In the genomic region with DNA sequence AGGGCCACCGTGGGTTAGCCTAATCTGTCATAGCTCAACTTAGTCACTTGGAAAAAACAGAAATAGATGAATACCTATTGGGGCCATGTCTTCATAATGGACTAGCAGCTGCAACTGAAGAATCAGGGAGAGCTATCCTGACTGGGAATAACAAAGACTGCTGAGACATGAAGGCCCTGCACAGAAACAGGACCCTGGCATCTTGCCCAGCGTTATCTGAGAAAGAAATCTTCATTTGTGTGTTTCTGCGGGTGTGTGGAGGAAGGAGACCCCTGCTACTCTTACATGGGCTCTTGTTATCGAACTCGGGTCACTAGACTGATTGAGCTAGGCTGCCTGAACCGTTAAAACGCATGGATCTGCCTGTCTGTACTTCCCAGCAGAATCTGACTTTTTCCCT, we compare ENCODE assay signal across 8 mouse cellular contexts. TPM values are rescaled to one million over a fixed set of nuclear protein-coding genes. Genes with fewer than 3 reads are reported as not detected.
DNase-seq lines count a peak whose midpoint lies in the region; ATAC-seq and TF ChIP-seq lines count a peak whose summit lies in the region.

No protein-coding gene starts in this region.

- ATAC-seq in forebrain, embryonic 12.5 days (ENCODE audit: low FRiP score) = no peak
- ATAC-seq in limb, embryonic 15.5 days (ENCODE audit: insufficient number of reproducible peaks, low FRiP score, low TSS enrichment, low read depth) = no peak
- ATAC-seq in stomach, postnatal 0 days (ENCODE audit: low FRiP score, low TSS enrichment) = no peak

- no peaks in the 10 kb centered on the region for H3K27me3 ChIP-seq in heart, embryonic 10.5 days (ENCODE audit: insufficient read depth, poor library complexity, severe bottlenecking)
- H3K27me3 ChIP-seq in ES-Bruce4 (ENCODE audit: control insufficient read depth, insufficient read depth, low read length, poor library complexity, severe bottlenecking) = no peaks in the 10 kb centered on the region
- no peaks in the 10 kb centered on the region for H3K27me3 ChIP-seq in forebrain, embryonic 12.5 days
- no peaks in the 10 kb centered on the region for H3K27me3 ChIP-seq in limb, embryonic 15.5 days
- no peaks in the 10 kb centered on the region for H3K27me3 ChIP-seq in stomach, postnatal 0 days (ENCODE audit: control insufficient read depth, insufficient read depth, low read length)

- no peak for TF ChIP-seq EP300 in ES-Bruce4 (IDR thresholded peaks at IDR 0.05; ENCODE audit: insufficient read depth, low read depth, low read length)
- no peak for TF ChIP-seq EP300 in stomach, postnatal 0 days (optimal IDR thresholded peaks at IDR 0.05)

- WGBS in heart, embryonic 10.5 days = 69% methylated on average over 7 of the region's 7 CpGs
- 72% methylated on average over 7 of the region's 7 CpGs for whole genome bisulfite sequencing in forebrain, embryonic 12.5 days
- 70% methylated on average over 7 of the region's 7 CpGs for WGBS in limb, embryonic 15.5 days
- 72% methylated on average over 7 of the region's 7 CpGs for WGBS in stomach, postnatal 0 days

- peak overlapping the region; percentile 83 for H3K4me3 ChIP-seq in heart, embryonic 10.5 days
- H3K4me3 ChIP-seq in ES-Bruce4 (ENCODE audit: low read depth, low read length) = no peak overlapping the region
- H3K4me3 ChIP-seq in forebrain, embryonic 12.5 days (replicated peaks) = peak overlapping the region; percentile 69
- H3K4me3 ChIP-seq in limb, embryonic 15.5 days = peak overlapping the region; percentile 77
- peak overlapping the region; percentile 70 for H3K4me3 ChIP-seq in stomach, postnatal 0 days (ENCODE audit: low read depth, low read length)

- H3K36me3 ChIP-seq in heart, embryonic 10.5 days = peaks cover 21% of the 10 kb centered on the region
- no peaks in the 10 kb centered on the region for H3K36me3 ChIP-seq in ES-Bruce4 (ENCODE audit: control insufficient read depth, insufficient read depth, low read length, poor library complexity, severe bottlenecking)
- peaks cover 7% of the 10 kb centered on the region; the same call in 1 of the 2 replicates for H3K36me3 ChIP-seq in forebrain, embryonic 12.5 days (replicated peaks)
- H3K36me3 ChIP-seq in limb, embryonic 15.5 days = peaks cover 12% of the 10 kb centered on the region; the same call in 1 of the 2 replicates
- H3K36me3 ChIP-seq in stomach, postnatal 0 days (ENCODE audit: control insufficient read depth, insufficient read depth, low read length) = no peaks in the 10 kb centered on the region

- TF ChIP-seq CTCF in ES-Bruce4 (IDR thresholded peaks at IDR 0.05; ENCODE audit: low read depth, low read length) = no peak
- no peak for TF ChIP-seq CTCF in stomach, postnatal 0 days (IDR thresholded peaks at IDR 0.05; ENCODE audit: low read depth)

- no peaks in the 10 kb centered on the region for H3K9me3 ChIP-seq in heart, embryonic 10.5 days
- H3K9me3 ChIP-seq in ES-Bruce4 (replicated peaks; ENCODE audit: control insufficient read depth, insufficient read depth, low read length, poor library complexity, severe bottlenecking) = no peaks in the 10 kb centered on the region
- no peaks in the 10 kb centered on the region for H3K9me3 ChIP-seq in forebrain, embryonic 12.5 days
- H3K9me3 ChIP-seq in limb, embryonic 15.5 days = no peaks in the 10 kb centered on the region
- H3K9me3 ChIP-seq in stomach, postnatal 0 days (ENCODE audit: control insufficient read depth, low read length) = no peaks in the 10 kb centered on the region

- peak overlapping the region; percentile 71 for H3K4me2 ChIP-seq in forebrain, embryonic 12.5 days
- H3K4me2 ChIP-seq in limb, embryonic 15.5 days = peak overlapping the region; percentile 80
- peak overlapping the region; percentile 69 for H3K4me2 ChIP-seq in stomach, postnatal 0 days (replicated peaks; ENCODE audit: low read depth)

- H3K4me1 ChIP-seq in heart, embryonic 10.5 days = peaks cover 17% of the 10 kb centered on the region
- H3K4me1 ChIP-seq in ES-Bruce4 (ENCODE audit: control insufficient read depth, insufficient read depth, low read length) = no peaks in the 10 kb centered on the region
- H3K4me1 ChIP-seq in forebrain, embryonic 12.5 days = peaks cover 16% of the 10 kb centered on the region
- peaks cover 16% of the 10 kb centered on the region for H3K4me1 ChIP-seq in limb, embryonic 15.5 days
- H3K4me1 ChIP-seq in stomach, postnatal 0 days (replicated peaks; ENCODE audit: control insufficient read depth, insufficient read depth) = no peaks in the 10 kb centered on the region

- no peak for DNase-seq in heart, embryonic 10.5 days (ENCODE audit: low spot score)
- DNase-seq in heart, postnatal 36 days = no peak
- DNase-seq in stomach, postnatal 0 days (ENCODE audit: low spot score) = no peak
- no peak for DNase-seq in left cerebral cortex, postnatal 36 days (ENCODE audit: low spot score in 2 of 2)
- DNase-seq in adrenal gland, postnatal 14 days = no peak

- H3K27ac ChIP-seq in heart, embryonic 10.5 days = peak overlapping the region; percentile 95; the same call in 1 of the 2 replicates
- no peak overlapping the region for H3K27ac ChIP-seq in ES-Bruce4 (ENCODE audit: insufficient read depth, low read length)
- peak overlapping the region; percentile 97 for H3K27ac ChIP-seq in forebrain, embryonic 12.5 days
- H3K27ac ChIP-seq in limb, embryonic 15.5 days = no peak overlapping the region
- H3K27ac ChIP-seq in stomach, postnatal 0 days (replicated peaks) = no peak overlapping the region

- TF ChIP-seq POLR2A in ES-Bruce4 (IDR thresholded peaks at IDR 0.05; ENCODE audit: insufficient read depth, low read length) = no peak

- intact Hi-C loops in heart, postnatal 36 days (cut with DNase I) = loop anchor here (5.0 to 10.0 kb wide), 3 partner anchors 64 to 484 kb away; a partner anchor contains a TSS
- intact Hi-C loops in left cerebral cortex, postnatal 36 days (cut with DNase I) = no loop called here

- peak overlapping the region; percentile 1; the same call in 1 of the 2 replicates for H3K9ac ChIP-seq in ES-Bruce4 (ENCODE audit: low read depth, poor library complexity, severe bottlenecking)
- peak overlapping the region; percentile 66 for H3K9ac ChIP-seq in forebrain, embryonic 12.5 days
- H3K9ac ChIP-seq in limb, embryonic 15.5 days = peak overlapping the region; percentile 65; the same call in 1 of the 2 replicates
- no peak overlapping the region for H3K9ac ChIP-seq in stomach, postnatal 0 days (ENCODE audit: low read length)

RNA-seq across cellular contexts. Expression of a gene that starts 1.1 kb away (rescaled TPM):
- polyA plus RNA-seq in heart, embryonic 10.5 days (2016; fragmentation: Nextera tagmentation; extraction: Ambion mirVana) = 129 and 131 TPM in 2 replicates
- total RNA-seq in heart, postnatal 36 days (2021) = 10 to 100 TPM; 49.4 to 49.6 TPM
- 26.0 and 30.1 TPM in 2 replicates for polyA plus RNA-seq in ES-Bruce4 (2011; ENCODE audit: insufficient read depth, insufficient read length, low read depth, missing spikeins)
- polyA plus RNA-seq in forebrain, embryonic 12.5 days (2016; fragmentation: Nextera tagmentation; extraction: Ambion mirVana) = 193 and 196 TPM in 2 replicates
- polyA plus RNA-seq in limb, embryonic 15.5 days (2015; fragmentation: Nextera tagmentation; extraction: Ambion mirVana) = 99.5 and 106 TPM in 2 replicates
- 38.2 and 42.0 TPM in 2 replicates for polyA plus RNA-seq in stomach, postnatal 0 days (2015; fragmentation: Nextera tagmentation; extraction: Ambion mirVana)
- total RNA-seq in left cerebral cortex, postnatal 36 days (2021) = 10 to 100 TPM; 75.3 to 84.9 TPM
- 68.1 and 79.4 TPM in 2 replicates for total RNA-seq in adrenal gland, postnatal 14 days (2021)

RNA-seq across cellular contexts. Expression of a gene that starts 21.4 kb away (rescaled TPM):
- polyA plus RNA-seq in heart, embryonic 10.5 days (2016; fragmentation: Nextera tagmentation; extraction: Ambion mirVana) = 43.4 and 55.4 TPM in 2 replicates
- total RNA-seq in heart, postnatal 36 days (2021) = 10 to 100 TPM; 21.2 to 25.0 TPM
- polyA plus RNA-seq in ES-Bruce4 (2011; ENCODE audit: insufficient read depth, insufficient read length, low read depth, missing spikeins) = 45.1 and 50.4 TPM in 2 replicates
- polyA plus RNA-seq in forebrain, embryonic 12.5 days (2016; fragmentation: Nextera tagmentation; extraction: Ambion mirVana) = 78.2 and 87.0 TPM in 2 replicates
- 65.9 and 66.2 TPM in 2 replicates for polyA plus RNA-seq in limb, embryonic 15.5 days (2015; fragmentation: Nextera tagmentation; extraction: Ambion mirVana)
- polyA plus RNA-seq in stomach, postnatal 0 days (2015; fragmentation: Nextera tagmentation; extraction: Ambion mirVana) = 53.8 and 57.4 TPM in 2 replicates
- total RNA-seq in left cerebral cortex, postnatal 36 days (2021) = 10 to 100 TPM; 57.2 to 59.3 TPM
- 51.9 and 60.3 TPM in 2 replicates for total RNA-seq in adrenal gland, postnatal 14 days (2021)

RNA-seq across cellular contexts. Expression of a gene that starts 27.5 kb away (rescaled TPM):
- polyA plus RNA-seq in heart, embryonic 10.5 days (2016; fragmentation: Nextera tagmentation; extraction: Ambion mirVana) = not detected in 2 replicates
- not detected for total RNA-seq in heart, postnatal 36 days (2021)
- polyA plus RNA-seq in ES-Bruce4 (2011; ENCODE audit: insufficient read depth, insufficient read length, low read depth, missing spikeins) = not detected in 2 replicates
- polyA plus RNA-seq in forebrain, embryonic 12.5 days (2016; fragmentation: Nextera tagmentation; extraction: Ambion mirVana) = not detected in 2 replicates
- polyA plus RNA-seq in limb, embryonic 15.5 days (2015; fragmentation: Nextera tagmentation; extraction: Ambion mirVana) = not detected in 2 replicates
- not detected in 2 replicates for polyA plus RNA-seq in stomach, postnatal 0 days (2015; fragmentation: Nextera tagmentation; extraction: Ambion mirVana)
- total RNA-seq in left cerebral cortex, postnatal 36 days (2021) = not detected
- total RNA-seq in adrenal gland, postnatal 14 days (2021) = not detected in 2 replicates

RNA-seq across cellular contexts. Expression of a gene that starts 28.3 kb away (rescaled TPM):
- polyA plus RNA-seq in heart, embryonic 10.5 days (2016; fragmentation: Nextera tagmentation; extraction: Ambion mirVana) = not detected in 2 replicates
- under 1 TPM in 1 of 2 experiments, not detected in 1; 0.57 TPM for total RNA-seq in heart, postnatal 36 days (2021)
- not detected in 2 replicates for polyA plus RNA-seq in ES-Bruce4 (2011; ENCODE audit: insufficient read depth, insufficient read length, low read depth, missing spikeins)
- not detected in 2 replicates for polyA plus RNA-seq in forebrain, embryonic 12.5 days (2016; fragmentation: Nextera tagmentation; extraction: Ambion mirVana)
- not detected in 2 replicates for polyA plus RNA-seq in limb, embryonic 15.5 days (2015; fragmentation: Nextera tagmentation; extraction: Ambion mirVana)
- polyA plus RNA-seq in stomach, postnatal 0 days (2015; fragmentation: Nextera tagmentation; extraction: Ambion mirVana) = 0.45 and 0.79 TPM in 2 replicates
- total RNA-seq in left cerebral cortex, postnatal 36 days (2021) = not detected
- total RNA-seq in adrenal gland, postnatal 14 days (2021) = not detected in 2 replicates

RNA-seq across cellular contexts. Expression of a gene that starts 51.5 kb away (rescaled TPM):
- 0.13 TPM in 1 of 2 replicates, not detected in the other for polyA plus RNA-seq in heart, embryonic 10.5 days (2016; fragmentation: Nextera tagmentation; extraction: Ambion mirVana)
- total RNA-seq in heart, postnatal 36 days (2021) = not detected
- 0.49 TPM in 1 of 2 replicates, not detected in the other for polyA plus RNA-seq in ES-Bruce4 (2011; ENCODE audit: insufficient read depth, insufficient read length, low read depth, missing spikeins)
- not detected in 2 replicates for polyA plus RNA-seq in forebrain, embryonic 12.5 days (2016; fragmentation: Nextera tagmentation; extraction: Ambion mirVana)
- not detected in 2 replicates for polyA plus RNA-seq in limb, embryonic 15.5 days (2015; fragmentation: Nextera tagmentation; extraction: Ambion mirVana)
- polyA plus RNA-seq in stomach, postnatal 0 days (2015; fragmentation: Nextera tagmentation; extraction: Ambion mirVana) = 3.9 TPM in 2 replicates
- total RNA-seq in left cerebral cortex, postnatal 36 days (2021) = not detected
- 0.94 TPM in 1 of 2 replicates, not detected in the other for total RNA-seq in adrenal gland, postnatal 14 days (2021)

Comparison
In these comparisons a context has a peak if more than half of its experiments do, and no peak if none do; other contexts are left out.
1. H3K27ac ChIP-seq: peak in heart, embryonic 10.5 days (single experiment) and forebrain, embryonic 12.5 days (single experiment); none in ES-Bruce4 (single experiment), limb, embryonic 15.5 days (single experiment) and stomach, postnatal 0 days (single experiment).
2. Peak in every context shown above with its lines, with median percentiles within 50 percentile points of each other: H3K4me2 ChIP-seq.